Mouse (Mus musculus) gastrocnemius, postnatal 4 days (tissue): Measurements from ENCODE around the gene Rassf3. TPM values are rescaled to one million over a fixed set of nuclear protein-coding genes. Genes with fewer than 3 reads are reported as not detected.

Source experiments
- DNase-seq, 2 experiments: peaks; one replicate each; pipeline ENCODE4 v3.0.0; 2021 to 2022; ENCODE audit warnings: low spot score in 2 of 2, mixed read lengths in 2 of 2
- long read RNA-seq, 2 experiments: library from polyadenylated mRNA; stranded (forward); transcript quantifications; one replicate each; pipeline ENCODE4 v2.0.0; 2021
- total RNA-seq, 2 experiments: library from RNA; stranded (reverse); gene quantifications; 2 replicates each; pipeline ENCODE4 v1.2.3; 2021

The Rassf3 gene
- 10 to 100 TPM; 70.0 to 78.2 TPM for total RNA-seq
- long read RNA-seq, experiment 1, transcript Rassf3-201 (5 exons, 3,522 nt) = major isoform, 123 of 149 reads
- long read RNA-seq, experiment 1, partial matches to known transcripts = 3 of 149 reads
- long read RNA-seq, experiment 1, other reads (novel, unspliced or antisense) = 23 of 149 reads
- long read RNA-seq, experiment 2, transcript Rassf3-201 (5 exons, 3,522 nt) = major isoform, 149 of 177 reads
- long read RNA-seq, experiment 2, partial matches to known transcripts = 6 of 177 reads
- long read RNA-seq, experiment 2, other reads (novel, unspliced or antisense) = 22 of 177 reads

DNA sequence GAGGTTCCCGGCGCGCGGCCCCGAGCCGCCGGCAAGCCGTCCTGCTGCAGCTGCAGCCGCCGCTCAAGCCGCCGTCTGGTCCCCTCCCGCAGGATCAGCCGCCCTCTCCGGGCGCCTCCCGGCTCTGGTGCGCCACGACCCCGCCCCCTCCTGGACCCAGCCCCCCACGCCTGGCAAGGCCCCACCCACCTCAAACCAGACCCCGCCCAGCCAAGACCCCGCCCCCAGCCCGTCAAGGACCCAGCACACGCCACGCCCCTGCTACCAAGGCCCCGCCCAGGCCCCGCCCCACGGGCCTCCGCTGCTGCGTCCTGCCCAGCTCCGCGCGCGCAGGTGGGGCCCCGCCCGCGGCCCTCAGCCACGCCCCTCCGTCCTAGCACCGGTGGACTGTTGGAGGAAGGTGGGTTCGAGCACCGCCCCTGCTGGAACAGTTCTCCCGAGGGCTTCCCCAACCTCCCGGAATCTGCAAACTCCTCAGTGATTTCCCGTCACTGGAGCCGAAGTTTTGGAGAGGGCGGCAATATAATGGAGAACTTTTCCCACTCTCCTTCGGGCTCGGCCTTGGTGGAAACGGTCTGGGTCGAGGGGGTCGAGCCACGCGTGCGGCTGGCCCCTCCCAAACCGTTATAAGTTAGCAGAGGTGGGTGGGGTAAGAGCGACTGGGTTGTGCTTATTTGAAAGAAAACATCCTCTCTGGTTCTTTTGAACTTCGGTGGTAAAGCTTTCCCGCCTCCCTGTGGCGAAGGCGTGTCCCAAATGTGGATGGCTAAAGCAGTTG is at the start of gene Rassf3:
Gene Rassf3 (minus strand): TSS at position 158 of the 778 bp plus-strand sequence.
- DNase-seq = peak; percentile 98

DNA sequence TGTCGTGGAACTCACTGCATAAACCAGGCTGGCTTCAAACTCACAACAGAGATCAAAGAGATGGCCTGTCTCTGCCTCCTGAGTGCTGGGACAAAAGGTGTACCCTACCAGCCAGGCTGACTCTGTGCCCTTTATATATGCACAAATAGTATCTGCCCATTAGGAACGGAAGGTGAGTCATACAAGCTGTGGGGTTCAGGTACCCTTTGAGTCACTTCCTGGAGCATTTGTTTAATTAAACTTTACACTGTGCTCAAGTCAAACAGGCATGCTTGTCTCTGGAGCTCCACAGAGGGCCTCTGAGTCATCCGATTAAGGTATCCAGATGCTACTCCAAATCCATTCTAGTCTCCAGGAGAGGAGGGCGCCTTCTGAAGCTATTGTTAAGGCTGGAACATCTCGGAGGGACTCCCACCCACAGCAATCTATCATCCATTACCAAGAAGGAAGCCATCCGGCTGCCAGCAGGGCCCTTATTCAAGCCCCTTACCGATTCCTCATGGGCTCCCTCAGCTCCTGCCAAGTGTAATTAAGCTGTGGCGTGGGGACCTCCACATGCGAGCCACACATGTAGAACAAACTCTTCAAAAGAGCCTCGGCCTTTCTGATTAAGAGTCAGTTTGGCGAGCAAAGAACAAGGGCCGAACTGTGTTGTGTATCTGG is 44.9 kb upstream of the Rassf3 start:
- no peak for DNase-seq

DNA sequence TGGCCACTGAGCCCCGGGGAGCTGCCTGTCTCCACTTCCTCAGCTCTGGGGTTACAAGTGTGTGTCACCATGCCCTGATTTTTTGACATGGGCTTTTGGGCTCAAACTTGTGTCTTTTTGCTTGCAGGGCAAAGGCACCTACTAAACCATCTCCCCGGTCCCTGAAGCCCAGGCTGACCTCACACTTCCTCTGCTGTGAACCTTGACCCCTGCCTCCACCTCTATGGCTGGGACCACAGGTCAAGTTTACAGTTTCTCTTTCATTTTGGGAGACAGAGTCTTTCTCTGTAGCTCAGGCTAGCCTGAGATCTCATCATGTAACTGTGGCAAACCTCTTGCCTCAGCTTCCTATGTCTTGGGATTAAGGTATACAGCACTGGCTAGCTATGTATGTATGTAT is 43.6 kb upstream of the Rassf3 start:
- no peak for DNase-seq

DNA sequence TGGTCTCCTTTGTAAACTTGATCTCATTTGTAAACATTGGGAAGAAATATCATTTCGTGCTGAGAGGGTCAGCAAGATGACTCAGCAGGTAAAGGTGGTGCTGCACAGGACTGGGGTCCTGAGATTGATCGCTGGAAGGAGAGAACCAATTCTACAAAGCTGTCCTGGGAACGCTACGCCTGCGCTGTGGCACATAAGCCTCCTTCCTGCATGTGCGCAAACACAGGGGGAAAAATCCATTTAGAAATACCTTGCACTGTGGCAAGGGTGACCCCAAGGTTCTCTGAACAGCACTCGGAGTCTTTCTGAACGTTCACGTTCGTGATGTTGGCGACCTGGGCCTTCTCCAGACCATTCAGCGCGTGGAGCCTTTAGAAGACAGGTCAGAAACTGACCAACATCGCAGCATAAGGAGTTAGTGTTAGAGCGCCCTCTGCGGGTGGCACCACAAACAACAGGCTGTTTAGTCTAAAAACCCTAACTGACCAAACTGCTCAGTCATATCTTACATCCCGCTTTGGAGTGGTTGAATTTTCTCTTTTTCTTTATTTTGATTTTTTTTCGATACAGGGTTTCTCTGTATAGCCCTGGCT is 40.0 kb upstream of the Rassf3 start:
- peak; percentile 77 to 85 for DNase-seq

DNA sequence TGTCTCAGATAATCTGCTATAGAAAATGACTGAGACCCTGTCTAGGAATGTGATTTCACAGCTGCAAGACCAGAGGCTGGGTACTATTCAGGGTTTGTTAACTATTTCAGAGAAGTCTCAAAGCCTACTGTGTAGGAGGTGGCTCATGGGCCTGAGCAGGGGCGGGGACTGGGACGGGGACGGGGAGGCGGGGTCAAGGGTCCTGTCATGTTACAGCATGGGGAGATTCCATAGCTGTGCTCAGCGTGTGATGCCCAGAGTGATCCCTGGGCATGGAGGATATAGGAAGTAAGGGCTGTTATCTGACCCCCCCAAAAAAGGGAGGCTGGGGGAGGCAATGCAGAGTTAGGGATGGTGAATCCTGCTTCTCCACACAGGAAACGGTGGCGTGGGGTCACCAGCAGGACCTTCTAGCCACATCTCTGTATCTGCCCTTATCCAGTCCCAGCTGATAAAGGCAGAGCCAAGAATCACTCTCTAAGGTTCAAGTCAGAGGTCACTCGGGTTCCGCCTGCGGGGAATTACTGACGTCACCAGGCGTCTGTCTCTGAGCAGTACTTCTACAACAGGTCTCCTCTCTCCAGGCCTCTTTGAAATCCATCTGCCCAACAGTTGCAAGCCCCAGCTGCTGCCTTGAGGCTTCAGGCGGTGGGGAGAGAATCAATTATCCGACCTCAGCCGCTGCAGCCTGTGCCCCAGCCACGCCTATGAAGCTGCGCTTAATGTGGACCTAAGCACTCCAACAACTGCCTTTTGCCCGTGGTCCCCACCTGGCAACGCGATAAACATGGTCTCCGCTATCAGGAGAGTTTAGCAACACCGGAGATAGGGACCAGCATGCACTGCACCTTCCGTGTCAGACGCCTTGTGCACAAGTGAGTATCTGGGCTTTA is 33.9 kb upstream of the Rassf3 start:
- peak in 1 of 2 experiments; percentile 20 for DNase-seq

DNA sequence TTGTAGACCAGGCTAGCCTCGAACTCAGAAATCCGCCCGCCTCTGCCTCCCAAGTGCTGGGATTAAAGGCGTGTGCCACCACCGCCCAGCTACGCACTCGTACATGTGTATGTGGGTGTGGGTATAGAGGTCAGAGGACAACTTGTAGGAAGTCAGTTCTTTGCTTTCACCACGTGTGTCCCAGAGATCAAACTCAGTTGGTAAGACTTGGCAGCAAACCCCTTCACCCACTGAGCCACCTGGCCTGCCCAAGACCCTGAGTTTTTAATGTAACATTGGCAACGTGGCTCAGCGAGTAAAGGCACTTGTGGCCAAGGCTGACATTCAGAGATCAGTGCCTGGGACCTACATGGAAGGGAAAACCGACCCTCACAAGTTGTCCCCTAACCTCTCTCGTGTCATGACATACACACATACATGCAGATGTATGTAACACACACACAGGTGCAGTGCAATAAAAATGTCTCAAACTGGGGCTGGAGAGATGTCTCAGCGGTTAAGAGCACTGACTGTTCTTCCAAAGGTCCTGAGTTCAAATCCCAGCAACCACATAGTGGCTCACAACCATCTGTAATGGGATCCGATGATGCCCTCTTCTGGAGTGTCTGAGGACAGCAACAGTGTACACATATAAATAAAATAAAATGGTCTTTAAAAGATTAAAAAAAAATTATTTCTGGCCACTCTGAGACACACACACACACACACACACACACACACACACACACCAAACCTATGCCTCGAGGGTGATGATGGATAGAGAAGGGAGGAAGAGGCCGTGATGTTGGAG is 31.8 kb upstream of the Rassf3 start:
- no peak for DNase-seq

DNA sequence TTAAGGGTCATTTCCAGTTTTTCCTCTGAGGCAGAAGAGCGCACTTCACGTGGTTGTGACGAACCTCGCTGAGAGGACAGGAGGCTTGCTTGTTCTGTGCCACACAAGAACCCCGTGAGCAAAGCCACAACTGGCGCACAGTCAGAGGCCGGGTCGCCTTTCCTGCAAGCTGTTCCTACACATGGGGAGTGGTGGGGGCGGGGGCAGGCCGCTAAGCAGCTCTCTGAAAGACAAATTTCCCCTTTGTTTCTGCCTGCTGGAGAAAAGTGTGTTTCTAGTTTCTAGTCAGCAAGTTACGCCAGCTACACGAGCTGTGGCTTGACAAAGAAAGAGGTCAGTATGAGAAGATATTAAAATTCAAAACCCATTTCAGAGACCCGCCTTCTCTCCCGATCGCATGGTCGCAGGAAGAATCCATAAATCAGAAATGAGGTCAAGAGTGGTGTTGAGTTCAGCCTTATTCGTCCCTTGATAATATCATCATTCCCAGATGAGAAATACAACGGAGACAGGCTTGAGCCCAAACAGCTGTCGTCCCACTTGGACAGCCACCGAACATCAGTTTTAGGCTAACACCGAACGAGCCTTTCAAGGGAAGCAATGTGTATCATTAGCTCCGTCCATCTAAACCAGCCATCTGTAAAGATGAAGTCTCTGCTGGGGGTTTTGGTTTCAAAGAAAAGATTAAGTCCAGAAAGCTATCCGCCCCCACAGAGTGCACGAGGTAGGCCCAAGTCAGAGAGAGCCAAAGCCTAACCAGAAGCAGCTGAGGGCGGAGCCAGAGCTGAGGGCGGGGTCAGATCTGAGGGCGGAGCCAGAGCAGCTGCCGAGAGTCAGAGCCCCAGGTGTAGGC is 30.8 kb upstream of the Rassf3 start:
- peak in 1 of 2 experiments; percentile 60 for DNase-seq

DNA sequence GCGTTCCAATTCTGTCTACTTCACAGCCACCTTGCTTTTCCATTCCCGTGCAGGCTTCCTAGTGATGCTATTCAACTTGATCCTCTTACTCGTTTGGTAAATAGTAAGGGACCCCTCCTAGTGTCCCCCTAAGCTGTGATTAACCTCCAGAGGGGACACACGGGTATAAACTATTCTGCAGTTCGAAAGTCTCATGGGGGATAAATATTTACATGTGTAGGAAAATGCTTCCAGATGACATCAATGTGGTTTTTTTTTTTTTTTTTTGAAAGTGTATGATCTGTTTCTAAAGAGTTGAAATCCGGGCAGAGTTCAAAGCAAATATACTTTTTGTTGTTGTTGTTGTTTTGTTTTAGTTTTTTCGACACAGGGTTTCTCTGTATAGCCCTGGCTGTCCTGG is 29.8 kb upstream of the Rassf3 start:
- no peak for DNase-seq

DNA sequence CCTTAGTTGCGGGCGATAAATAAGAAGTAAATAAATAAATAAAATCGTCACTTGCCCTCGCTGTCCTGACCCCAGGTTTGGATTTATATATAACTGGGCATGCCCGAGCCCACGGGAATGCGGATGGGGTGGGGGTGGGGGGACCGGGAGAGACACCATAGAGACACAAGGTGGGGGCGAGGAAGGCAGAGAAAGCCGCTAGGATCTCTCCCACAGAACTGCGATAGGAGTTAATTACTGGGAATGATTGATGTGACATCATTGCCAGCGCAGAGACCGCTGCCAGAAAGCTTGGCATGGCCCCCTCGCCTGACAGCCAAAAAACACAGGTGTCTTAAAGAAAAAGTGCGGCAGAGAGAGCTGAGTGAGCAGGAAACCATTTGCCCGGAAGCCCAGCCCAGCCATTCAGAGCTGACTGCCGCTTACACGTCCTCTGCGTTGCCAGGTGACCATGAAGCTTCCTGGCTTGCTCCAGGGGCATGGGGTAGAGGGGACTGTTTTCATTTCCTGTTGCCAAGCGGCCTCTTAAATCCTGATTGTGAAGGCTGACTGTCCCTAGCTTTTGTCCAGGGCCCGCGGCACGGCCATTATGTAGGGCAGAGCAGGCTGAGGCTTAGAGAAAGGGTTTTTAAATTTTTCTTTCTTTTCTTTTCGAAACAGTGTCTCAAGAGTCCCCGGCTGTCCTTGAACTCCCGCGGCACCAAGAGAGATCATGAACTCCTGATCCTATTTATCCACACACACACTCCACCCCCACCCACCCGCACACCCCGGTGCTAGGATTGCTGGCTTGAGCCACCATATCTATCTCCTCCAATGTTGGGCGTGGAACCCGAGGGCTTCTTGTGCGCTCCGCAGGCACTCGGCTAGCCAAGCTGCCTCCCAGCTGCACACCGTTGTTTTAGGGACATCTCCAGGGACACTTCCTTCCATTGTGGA is 29.1 kb upstream of the Rassf3 start:
- DNase-seq = peak; percentile 31 to 49

DNA sequence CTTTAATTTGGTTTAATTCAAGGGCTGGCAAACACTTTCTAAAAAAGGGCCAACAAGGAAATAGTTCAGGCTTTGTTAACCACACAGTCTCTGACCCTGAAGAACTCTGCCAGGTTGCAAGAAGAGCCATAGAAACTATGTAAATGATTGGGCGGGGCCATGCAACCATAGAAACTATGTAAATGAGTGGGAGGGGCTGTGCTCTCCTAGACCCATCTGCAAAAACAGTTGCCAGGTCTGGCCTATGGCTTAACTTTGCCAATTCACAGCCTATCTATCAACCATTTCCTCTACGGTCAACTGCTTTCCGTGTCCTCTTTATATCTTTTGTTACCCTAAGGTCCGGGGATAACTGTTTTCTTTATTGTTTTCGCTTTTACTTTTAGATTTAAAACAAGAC is 25.0 kb upstream of the Rassf3 start:
- DNase-seq = no peak

DNA sequence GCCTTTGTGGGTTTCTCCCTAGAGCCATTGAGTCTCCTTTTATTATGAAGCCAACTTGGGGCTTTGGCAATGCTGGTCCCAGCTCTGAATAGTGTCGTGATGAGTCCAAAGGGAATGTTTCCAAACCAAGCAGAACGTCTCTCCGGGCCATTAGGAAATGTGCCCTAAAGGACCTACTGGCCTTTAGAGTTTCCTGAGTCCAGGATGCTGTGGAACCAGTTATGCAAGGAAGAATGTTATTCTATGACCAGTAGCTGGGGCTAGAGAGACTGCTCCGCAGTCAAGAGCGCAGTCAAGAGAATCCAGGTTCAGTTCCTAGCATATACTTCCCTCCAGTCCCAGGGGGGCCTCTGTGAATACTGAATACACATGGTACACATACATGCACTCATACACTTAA is 23.9 kb upstream of the Rassf3 start:
- no peak for DNase-seq

DNA sequence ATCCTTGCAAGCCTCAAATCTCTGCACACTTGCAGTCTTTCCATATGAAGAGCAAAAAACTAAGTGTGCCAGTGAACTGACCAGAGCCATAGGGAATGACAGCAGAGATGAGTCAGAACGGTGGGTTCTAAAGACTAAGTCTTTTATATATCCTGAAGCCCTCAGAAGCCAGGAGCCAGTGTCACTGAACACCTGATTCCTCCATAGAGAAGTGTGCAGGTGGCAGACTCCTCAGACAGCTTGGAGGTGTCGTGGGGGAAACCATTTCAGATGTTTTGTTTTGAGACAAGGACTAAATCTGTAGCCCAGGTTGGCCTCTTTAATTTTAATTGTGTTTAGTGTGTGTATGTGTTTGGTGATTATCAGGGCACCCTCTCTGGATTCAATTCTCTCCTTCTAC is 22.9 kb upstream of the Rassf3 start:
- DNase-seq = no peak

DNA sequence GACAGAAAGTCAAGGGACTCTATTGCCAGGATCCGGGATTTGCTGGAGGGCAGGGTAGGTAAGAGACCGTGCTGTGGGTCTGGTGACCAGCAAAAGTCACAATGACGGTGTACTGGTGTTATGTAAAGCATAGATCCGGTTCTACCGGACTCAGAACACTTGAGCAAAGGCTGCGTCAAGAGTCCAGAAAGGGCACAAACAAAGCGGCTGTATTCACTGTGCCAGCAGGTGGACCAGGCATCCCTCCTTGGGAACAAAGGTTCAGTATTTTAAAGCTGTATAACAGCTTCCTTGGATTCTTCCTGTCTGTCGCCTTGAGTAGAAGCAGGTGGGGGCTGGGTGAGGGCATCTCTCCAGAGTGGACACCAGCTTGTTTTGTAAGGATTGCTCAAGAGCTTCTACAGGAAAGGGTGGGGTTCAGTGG is 22.3 kb upstream of the Rassf3 start:
- DNase-seq = no peak

DNA sequence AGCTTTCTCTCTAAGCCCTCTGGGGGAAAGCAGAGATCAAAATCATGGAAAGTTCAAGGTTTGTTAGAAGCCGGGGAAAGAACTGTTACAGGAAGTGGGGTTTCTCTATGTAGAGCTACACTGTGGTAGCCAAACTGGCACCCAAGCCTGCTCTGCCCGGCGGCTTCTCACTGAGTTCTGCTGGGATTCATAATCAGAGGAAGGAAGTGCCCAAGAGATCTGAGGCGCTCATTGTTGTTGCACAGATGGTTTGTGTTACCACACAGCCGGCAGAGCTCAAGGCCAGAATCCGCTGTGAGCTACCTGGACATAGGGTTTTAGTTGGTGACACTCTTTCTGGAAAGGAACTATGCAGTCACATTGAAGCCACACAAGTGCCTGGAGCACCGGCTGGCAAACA is 21.8 kb upstream of the Rassf3 start:
- no peak for DNase-seq

DNA sequence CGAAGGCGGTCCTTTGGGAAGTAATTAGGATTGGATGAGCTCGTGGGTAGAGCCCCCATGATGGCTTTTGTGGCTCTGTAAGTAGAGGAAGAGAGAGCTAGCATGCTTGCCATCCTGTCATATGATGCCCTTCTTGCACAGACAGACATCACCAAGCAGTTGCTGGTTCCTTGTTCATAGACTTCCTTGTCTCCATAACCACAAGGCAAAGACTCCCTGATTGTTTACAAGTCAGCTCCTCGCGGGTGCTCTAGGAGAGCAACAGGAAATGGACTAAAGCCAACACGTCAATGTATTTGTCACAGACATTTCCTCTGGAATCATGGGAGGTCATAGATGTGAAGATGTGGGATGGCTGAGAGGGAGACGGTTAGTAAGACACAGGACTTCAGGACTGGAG is 20.5 kb upstream of the Rassf3 start:
- no peak for DNase-seq

DNA sequence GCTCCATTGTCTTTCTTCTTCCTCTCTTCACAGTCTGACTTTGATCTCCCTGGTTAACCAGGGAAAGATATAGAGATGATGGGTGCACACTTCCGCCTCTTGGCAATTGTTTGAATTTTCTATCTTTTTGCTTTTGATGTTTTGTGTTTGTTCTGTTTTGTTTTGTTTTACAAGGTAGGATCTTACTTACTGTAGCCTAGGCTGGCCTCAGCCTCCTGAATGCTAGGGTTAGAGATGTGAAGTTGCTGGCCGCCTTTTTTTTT is 17.9 kb upstream of the Rassf3 start:
- no peak for DNase-seq

DNA sequence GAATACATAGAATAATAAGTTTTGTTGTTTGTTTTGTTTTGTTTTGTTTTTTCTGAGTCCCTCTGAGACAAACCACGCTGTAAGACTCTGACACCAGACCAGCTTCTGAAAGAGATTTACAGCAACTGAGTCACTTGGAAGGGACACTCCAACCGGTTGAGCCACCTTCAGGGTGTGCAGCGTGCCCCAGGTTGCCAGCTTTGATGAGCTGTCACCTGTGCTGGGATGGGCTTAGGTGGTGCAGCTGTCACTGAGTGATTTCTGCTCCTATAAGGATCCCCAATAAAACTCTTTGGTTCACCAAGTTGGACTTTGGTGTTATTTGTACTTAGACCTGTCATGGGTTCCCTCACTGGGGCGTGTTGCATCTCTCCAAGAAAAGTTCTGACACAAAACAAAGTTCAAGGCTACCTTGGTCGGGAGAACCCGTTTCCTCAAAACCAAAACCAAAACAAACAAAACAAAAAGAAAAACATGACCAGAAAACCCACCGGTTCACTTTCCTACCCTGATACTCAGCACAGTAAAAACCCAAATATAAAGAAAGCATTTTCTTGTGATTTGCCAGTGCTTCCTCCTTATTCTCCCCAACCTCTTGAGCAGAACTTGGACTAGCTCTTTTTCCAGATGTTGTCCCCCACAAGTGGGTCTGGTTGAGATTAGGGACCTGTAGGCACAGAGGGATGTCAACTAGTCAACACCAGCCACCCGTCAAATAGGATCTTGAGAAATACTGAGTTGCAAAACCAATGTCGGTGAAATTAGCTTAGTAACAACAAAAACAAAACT is 17.4 kb upstream of the Rassf3 start:
- DNase-seq = no peak
